Mouse (Mus musculus): Measurements from ENCODE around the gene Spata20. TPM values are rescaled to one million over a fixed set of nuclear protein-coding genes. Genes with fewer than 3 reads are reported as not detected.

Spata20 gene
- polyA plus RNA-seq, 1 experiment: 0.39 TPM

DNA sequence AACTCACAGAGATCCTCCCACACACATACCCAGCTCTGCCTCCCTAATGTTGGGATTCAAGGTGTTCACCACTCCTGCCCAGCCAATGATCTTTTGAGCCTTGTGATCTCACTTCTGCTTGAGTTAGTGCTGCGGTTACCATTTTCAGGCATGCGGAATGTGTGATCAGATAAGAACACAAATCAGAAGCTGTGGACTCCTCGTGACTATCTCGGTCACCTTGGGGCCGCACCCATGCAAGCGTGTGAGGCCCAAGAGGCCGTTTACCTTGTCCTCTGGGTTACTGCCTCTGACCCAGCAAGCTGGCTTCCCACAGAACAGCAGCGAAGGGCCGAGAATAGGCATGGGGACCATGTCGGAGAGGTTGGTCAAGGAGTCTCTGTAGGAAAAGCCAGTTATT lies 23.0 kb upstream of the Spata20 start:
- Histone ChIP-seq H3K36me3 (ENCODE audit: control insufficient read depth, insufficient read depth, low read length) (no peaks in the 10 kb centered on the region), H3K27ac (ENCODE audit: control insufficient read depth, insufficient read depth, low read length) (no peak overlapping the region), H3K4me3 (ENCODE audit: control insufficient read depth, insufficient read depth, low read length) (no peak overlapping the region), H3K4me1 (replicated peaks; ENCODE audit: control insufficient read depth, insufficient read depth, low read length) (no peaks in the 10 kb centered on the region), H3K27me3 (ENCODE audit: control insufficient read depth, insufficient read depth, low read length) (no peaks in the 10 kb centered on the region)
- WGBS: 91% methylated on average over 10 of the region's 10 CpGs
- no peak for TF ChIP-seq POLR2A (IDR thresholded peaks at IDR 0.05; ENCODE audit: control insufficient read depth, extremely low read depth, insufficient read depth, low read length, poor library complexity)
- no peak for TF ChIP-seq CTCF (IDR thresholded peaks at IDR 0.05; ENCODE audit: borderline replicate concordance, control insufficient read depth, extremely low read depth, insufficient read depth, low read length, poor library complexity)
- DNase-seq: no peak

DNA sequence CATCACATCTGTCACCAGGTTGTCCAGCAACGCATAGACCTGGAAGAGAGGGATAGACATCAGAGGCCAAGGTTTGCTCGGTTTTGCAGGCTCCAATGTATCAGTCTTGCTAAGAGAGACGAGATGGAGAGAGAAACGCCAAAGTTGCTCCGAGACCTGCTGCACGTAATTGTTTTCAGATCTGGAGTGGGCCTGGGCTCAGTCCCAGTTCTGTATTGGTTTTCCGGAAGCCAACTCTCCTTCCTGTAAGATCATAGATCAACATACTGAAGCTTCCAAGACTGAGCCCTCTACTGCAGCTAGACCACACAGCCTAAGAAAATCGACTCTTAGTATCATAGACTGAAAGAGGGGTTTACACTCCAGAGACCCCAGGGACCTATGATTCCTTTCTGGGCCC lies 15.5 kb upstream of the Spata20 start:
- Histone ChIP-seq H3K36me3 (ENCODE audit: control insufficient read depth, insufficient read depth, low read length) (no peaks in the 10 kb centered on the region), H3K27ac (ENCODE audit: control insufficient read depth, insufficient read depth, low read length) (no peak overlapping the region), H3K27me3 (ENCODE audit: control insufficient read depth, insufficient read depth, low read length) (peaks cover 9% of the 10 kb centered on the region; the same call in 1 of the 2 replicates), H3K4me1 (replicated peaks; ENCODE audit: control insufficient read depth, insufficient read depth, low read length) (no peaks in the 10 kb centered on the region), H3K4me3 (ENCODE audit: control insufficient read depth, insufficient read depth, low read length) (no peak overlapping the region)
- DNase-seq: no peak
- WGBS: 91% methylated on average over 8 of the region's 8 CpGs
- TF ChIP-seq CTCF (IDR thresholded peaks at IDR 0.05; ENCODE audit: borderline replicate concordance, control insufficient read depth, extremely low read depth, insufficient read depth, low read length, poor library complexity) (no peak), POLR2A (IDR thresholded peaks at IDR 0.05; ENCODE audit: control insufficient read depth, extremely low read depth, insufficient read depth, low read length, poor library complexity) (no peak)

DNA sequence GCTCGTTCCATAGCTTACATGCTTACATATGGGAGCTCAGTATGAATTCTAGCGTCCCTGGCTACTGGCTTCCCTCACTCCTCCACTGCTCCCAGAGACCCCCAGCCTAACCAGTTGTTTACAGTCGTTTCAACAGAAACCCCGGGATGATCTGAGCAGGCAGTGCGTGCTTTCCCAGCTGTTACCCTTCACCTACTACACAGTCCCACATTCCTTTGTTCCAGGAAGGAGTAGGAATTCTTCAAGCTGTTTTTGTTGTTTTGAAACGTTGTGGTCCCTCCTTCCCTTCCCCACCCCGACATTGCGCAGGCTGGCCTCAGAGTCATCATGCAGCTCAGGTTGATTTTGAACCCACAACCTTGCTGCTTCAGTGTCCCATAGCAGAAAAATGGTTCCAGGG lies 14.4 kb upstream of the Spata20 start:
- no peaks in the 10 kb centered on the region for H3K4me1 ChIP-seq (replicated peaks; ENCODE audit: control insufficient read depth, insufficient read depth, low read length)
- no peak overlapping the region for H3K27ac ChIP-seq (ENCODE audit: control insufficient read depth, insufficient read depth, low read length)
- H3K36me3 ChIP-seq (ENCODE audit: control insufficient read depth, insufficient read depth, low read length): no peaks in the 10 kb centered on the region
- WGBS: 65% methylated on average over 8 of the region's 8 CpGs
- DNase-seq: no peak
- H3K27me3 ChIP-seq (ENCODE audit: control insufficient read depth, insufficient read depth, low read length): peaks cover 9% of the 10 kb centered on the region; the same call in 1 of the 2 replicates
- TF ChIP-seq POLR2A (IDR thresholded peaks at IDR 0.05; ENCODE audit: control insufficient read depth, extremely low read depth, insufficient read depth, low read length, poor library complexity) (no peak), CTCF (IDR thresholded peaks at IDR 0.05; ENCODE audit: borderline replicate concordance, control insufficient read depth, extremely low read depth, insufficient read depth, low read length, poor library complexity) (no peak)
- H3K4me3 ChIP-seq (ENCODE audit: control insufficient read depth, insufficient read depth, low read length): no peak overlapping the region

DNA sequence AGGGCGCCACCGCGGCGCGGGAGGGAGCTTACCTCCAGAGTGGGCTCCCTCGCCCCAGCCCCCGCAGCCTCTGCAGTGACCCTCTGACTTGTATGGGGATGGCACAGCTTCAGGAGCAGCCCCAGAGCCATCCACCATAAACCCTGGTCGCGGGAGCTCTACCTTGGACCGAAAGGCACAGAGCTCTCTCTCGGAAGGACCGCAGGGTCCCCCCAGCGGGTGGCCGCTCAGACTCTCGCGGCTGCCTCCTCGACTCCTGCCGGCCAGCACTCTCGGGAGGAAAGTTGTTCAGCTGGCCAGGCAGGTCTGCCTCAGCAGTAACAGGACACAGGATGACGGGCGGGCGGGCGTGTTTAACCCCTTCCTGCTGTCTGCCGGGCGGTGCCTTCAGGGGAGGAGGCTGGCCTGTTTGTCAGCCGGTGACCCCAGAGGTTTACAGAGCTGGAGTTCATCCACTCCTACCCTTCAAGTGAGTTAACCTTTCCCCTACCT lies 13.7 kb upstream of the Spata20 start, which contains the start of gene Epn3:
Gene Epn3, minus strand, starts transcription at position 314 of the 492 bp plus-strand sequence.
- no peak for DNase-seq
- no peak within 1 kb of the TSS for H3K27ac ChIP-seq (ENCODE audit: control insufficient read depth, insufficient read depth, low read length)

DNA sequence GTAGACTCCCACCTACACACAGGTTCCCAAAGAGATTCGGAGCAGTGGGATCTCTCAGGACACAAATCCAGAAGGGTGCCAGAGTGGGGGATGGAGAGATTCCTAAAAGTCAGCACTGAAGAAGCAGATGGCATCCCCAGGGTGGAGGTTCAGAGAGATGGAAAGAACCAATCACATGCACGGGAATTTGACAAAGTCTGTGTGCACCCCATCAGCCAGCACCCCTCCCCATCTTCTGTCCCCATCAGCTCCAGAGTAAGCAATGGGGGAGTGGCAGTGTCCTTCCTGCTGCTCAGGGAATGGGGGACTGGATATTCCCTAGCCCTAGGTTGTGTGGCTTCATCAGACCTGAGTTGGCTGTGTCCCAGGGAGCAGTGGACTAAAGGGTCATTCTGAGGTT lies 13.1 kb upstream of the Spata20 start:
- peaks cover 9% of the 10 kb centered on the region; the same call in 1 of the 2 replicates for H3K27me3 ChIP-seq (ENCODE audit: control insufficient read depth, insufficient read depth, low read length)
- no peak for TF ChIP-seq CTCF (IDR thresholded peaks at IDR 0.05; ENCODE audit: borderline replicate concordance, control insufficient read depth, extremely low read depth, insufficient read depth, low read length, poor library complexity)
- DNase-seq: no peak

More for the DNA sequence above, 13.7 kb upstream of the Spata20 start, which contains the start of gene Epn3:
- no peaks in the 10 kb centered on the region for H3K36me3 ChIP-seq (ENCODE audit: control insufficient read depth, insufficient read depth, low read length)
- H3K4me1 ChIP-seq (replicated peaks; ENCODE audit: control insufficient read depth, insufficient read depth, low read length): no peaks in the 10 kb centered on the region
- TF ChIP-seq CTCF (IDR thresholded peaks at IDR 0.05; ENCODE audit: borderline replicate concordance, control insufficient read depth, extremely low read depth, insufficient read depth, low read length, poor library complexity): no peak
- no peak for TF ChIP-seq POLR2A (IDR thresholded peaks at IDR 0.05; ENCODE audit: control insufficient read depth, extremely low read depth, insufficient read depth, low read length, poor library complexity)
- H3K27me3 ChIP-seq (ENCODE audit: control insufficient read depth, insufficient read depth, low read length): peaks cover 9% of the 10 kb centered on the region; the same call in 1 of the 2 replicates
- H3K4me3 ChIP-seq (ENCODE audit: control insufficient read depth, insufficient read depth, low read length): no peak within 1 kb of the TSS
- 4% methylated on average over 26 of the region's 26 CpGs for WGBS

DNA sequence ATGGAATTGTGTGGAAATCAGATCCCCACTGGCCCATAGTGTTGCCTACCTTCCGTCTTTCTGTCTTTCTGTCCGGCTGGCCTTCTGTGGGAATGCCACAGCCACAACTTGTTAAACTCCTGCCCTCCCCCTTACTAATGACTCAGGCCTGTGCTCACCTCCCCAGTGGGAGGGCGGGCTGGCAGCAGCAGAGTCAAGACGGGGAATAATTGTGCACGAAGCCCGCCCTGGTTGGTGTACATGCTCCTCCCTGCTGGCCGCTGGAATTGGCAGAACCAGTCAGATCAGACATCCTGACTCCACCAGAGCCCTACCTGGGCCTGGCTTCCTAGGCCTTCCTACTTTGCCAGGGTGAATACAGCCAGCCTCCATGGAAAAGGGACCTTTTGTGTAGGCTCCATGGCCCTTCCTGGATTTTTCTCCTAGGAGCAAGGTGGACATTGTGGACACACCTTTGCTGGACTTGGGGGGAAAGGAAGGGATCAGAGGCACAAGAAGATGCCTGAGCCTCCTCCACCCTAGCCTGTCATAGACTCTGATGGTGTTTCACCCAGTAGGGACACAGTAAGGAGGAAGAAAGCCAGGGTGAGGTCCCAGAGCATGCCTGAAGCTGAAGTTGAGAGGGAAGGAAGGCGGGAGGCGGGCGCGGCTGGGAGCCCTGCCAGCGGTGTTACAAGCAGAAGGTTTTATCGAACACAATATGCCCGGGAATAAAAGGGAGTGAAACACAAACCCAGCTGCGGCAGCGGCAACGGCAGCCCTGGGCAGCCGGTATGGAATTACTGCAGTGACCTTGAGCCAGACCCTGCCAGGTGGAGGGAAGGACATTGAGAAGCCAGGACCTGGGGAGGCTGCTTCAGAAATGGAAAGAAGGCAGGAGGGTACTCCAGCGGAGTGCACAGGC lies 12.4 kb upstream of the Spata20 start:
- TF ChIP-seq POLR2A (IDR thresholded peaks at IDR 0.05; ENCODE audit: control insufficient read depth, extremely low read depth, insufficient read depth, low read length, poor library complexity): no peak
- no peak for TF ChIP-seq CTCF (IDR thresholded peaks at IDR 0.05; ENCODE audit: borderline replicate concordance, control insufficient read depth, extremely low read depth, insufficient read depth, low read length, poor library complexity)
- DNase-seq: no peak
- Histone ChIP-seq H3K27me3 (ENCODE audit: control insufficient read depth, insufficient read depth, low read length) (peaks cover 9% of the 10 kb centered on the region; the same call in 1 of the 2 replicates), H3K4me3 (ENCODE audit: control insufficient read depth, insufficient read depth, low read length) (no peak overlapping the region), H3K27ac (ENCODE audit: control insufficient read depth, insufficient read depth, low read length) (no peak overlapping the region), H3K36me3 (ENCODE audit: control insufficient read depth, insufficient read depth, low read length) (no peaks in the 10 kb centered on the region), H3K4me1 (replicated peaks; ENCODE audit: control insufficient read depth, insufficient read depth, low read length) (no peaks in the 10 kb centered on the region)
- 39% methylated on average over 19 of the region's 19 CpGs for WGBS

More for the DNA sequence above, 13.1 kb upstream of the Spata20 start:
- no peak overlapping the region for H3K4me3 ChIP-seq (ENCODE audit: control insufficient read depth, insufficient read depth, low read length)
- H3K36me3 ChIP-seq (ENCODE audit: control insufficient read depth, insufficient read depth, low read length): no peaks in the 10 kb centered on the region
- H3K4me1 ChIP-seq (replicated peaks; ENCODE audit: control insufficient read depth, insufficient read depth, low read length): no peaks in the 10 kb centered on the region
- WGBS: 0% methylated on average over 2 of the region's 2 CpGs
- H3K27ac ChIP-seq (ENCODE audit: control insufficient read depth, insufficient read depth, low read length): no peak overlapping the region
